Mouse (Mus musculus) cerebellum, adult 2 months (tissue): ENCODE data around the gene Lyrm7.

Source experiments
- CTCF ChIP-seq: fragments of 200-500 bp; IDR thresholded peaks from 2 replicates; pipeline ENCODE4 v1.5.1; 2011; ENCODE audit warnings: low read depth, mild to moderate bottlenecking, control low read depth, low read length, moderate library complexity, borderline replicate concordance; ENCODE audit not compliant: insufficient read depth
- POLR2A ChIP-seq: fragments of 200-500 bp; IDR thresholded peaks from 2 replicates; pipeline ENCODE4 v1.6.1; 2011; ENCODE audit warnings: low read length, control low read depth, borderline replicate concordance; ENCODE audit not compliant: insufficient read depth

- TF ChIP-seq CTCF (no peak), POLR2A (no peak)
Measured at GRCm38 (mm10) chr11:54778131-54778844, 82.4 kb downstream of the Lyrm7 start.
